Mouse (Mus musculus) kidney, embryonic 14.5 days (tissue): Measurements from ENCODE around the gene Gdf2. TPM values are rescaled to one million over a fixed set of nuclear protein-coding genes. Genes with fewer than 3 reads are reported as not detected.

Experiments used
- ATAC-seq: fragments of 200-750 bp; cut with Nextera tagmentation; 2 replicates; pipeline ENCODE4 v1.8.0; 2017; ENCODE audit warnings: moderate number of reproducible peaks, mild to moderate bottlenecking, moderate TSS enrichment, moderate library complexity; ENCODE audit not compliant: low FRiP score, low TSS enrichment
- H3K27ac ChIP-seq: fragments of 300-500 bp; sonication (generic); 2 replicates; pipeline ENCODE4 v1.5.1; 2014; ENCODE audit warnings: low read depth, mild to moderate bottlenecking, low read length, moderate library complexity, mixed read lengths
- H3K27me3 ChIP-seq: fragments of 300-500 bp; sonication (generic); 2 replicates; pipeline ENCODE4 v1.6.1; 2014; ENCODE audit warnings: mild to moderate bottlenecking, low read length; ENCODE audit not compliant: control insufficient read depth, insufficient read depth
- H3K36me3 ChIP-seq: fragments of 300-500 bp; sonication (generic); 2 replicates; pipeline ENCODE4 v1.6.1; 2014; ENCODE audit warnings: low read length, mixed read lengths; ENCODE audit not compliant: control insufficient read depth, insufficient read depth
- H3K4me1 ChIP-seq: fragments of 300-500 bp; sonication (generic); 2 replicates; pipeline ENCODE4 v1.6.1; 2014; ENCODE audit warnings: low read length, mixed read lengths; ENCODE audit not compliant: control insufficient read depth, insufficient read depth
- H3K4me2 ChIP-seq: fragments of 300-500 bp; sonication (generic); replicated peaks from 2 replicates; pipeline ENCODE4 v1.6.1; 2014; ENCODE audit warnings: low read depth, mild to moderate bottlenecking, low read length
- H3K4me3 ChIP-seq: fragments of 300-500 bp; sonication (generic); 2 replicates; pipeline ENCODE4 v1.5.1; 2014; ENCODE audit warnings: mild to moderate bottlenecking, low read length
- H3K9ac ChIP-seq: fragments of 300-500 bp; sonication (generic); 2 replicates; pipeline ENCODE4 v1.6.1; 2014; ENCODE audit warnings: low read depth, mild to moderate bottlenecking, low read length, moderate library complexity
- H3K9me3 ChIP-seq: fragments of 300-500 bp; sonication (generic); 2 replicates; pipeline ENCODE4 v1.6.1; 2016; ENCODE audit warnings: low read length; ENCODE audit not compliant: control insufficient read depth
- WGBS: fragments of 180-500 bp; shearing (Covaris S2); extraction: QIAGEN DNeasy Blood & Tissue Kit; methylation state at CpG from one replicate; pipeline ENCODE4 v1.1.7; 2014; 5-methylcytosine and 5-hydroxymethylcytosine counted together
- polyA plus RNA-seq: library from polyadenylated mRNA; unstranded; fragments of >200 nt; fragmentation: Nextera tagmentation; extraction: Ambion mirVana; gene quantifications from 2 replicates; pipeline ENCODE4 v1.2.1, GENCODE M21; 2014

Gene Gdf2
- polyA plus RNA-seq, 1 experiment from 2014 or later, result not detected

GRCm38 (mm10) chr14:33946125-33946524 lies 5.3 kb downstream of the Gdf2 start:
- 81% methylated on average over 6 of the region's 6 CpGs for WGBS
- Histone ChIP-seq H3K4me1 (no peaks in the 10 kb centered on the region), H3K4me3 (no peak overlapping the region), H3K4me2 (no peak overlapping the region), H3K36me3 (no peaks in the 10 kb centered on the region), H3K27ac (no peak overlapping the region), H3K9me3 (no peaks in the 10 kb centered on the region), H3K27me3 (no peaks in the 10 kb centered on the region), H3K9ac (no peak overlapping the region)
- ATAC-seq, result no peak

- Histone ChIP-seq H3K27ac (no peak overlapping the region), H3K9ac (no peak overlapping the region), H3K4me2 (no peak overlapping the region)
Measured at GRCm38 (mm10) chr14:33952233-33952981, 11.6 kb downstream of the Gdf2 start.

GRCm38 (mm10) chr14:33953761-33954160 lies 12.9 kb downstream of the Gdf2 start, which contains the start of gene Rbp3:
Rbp3 (plus strand) TSS chr14:33954003.
- Histone ChIP-seq H3K9me3 (no peaks in the 10 kb centered on the region), H3K4me2 (no peak within 1 kb of the TSS), H3K9ac (no peak within 1 kb of the TSS), H3K27ac (no peak within 1 kb of the TSS), H3K4me3 (no peak within 1 kb of the TSS), H3K36me3 (no peaks in the 10 kb centered on the region), H3K4me1 (no peaks in the 10 kb centered on the region), H3K27me3 (no peaks in the 10 kb centered on the region)
- 86% methylated on average over 5 of the region's 5 CpGs for WGBS
- ATAC-seq, result no peak

More at GRCm38 (mm10) chr14:33952233-33952981, 11.6 kb downstream of the Gdf2 start:
- ATAC-seq, result no peak
- H3K4me1 ChIP-seq, result no peaks in the 10 kb centered on the region
- no peak overlapping the region for H3K4me3 ChIP-seq
- no peaks in the 10 kb centered on the region for H3K36me3 ChIP-seq
- H3K27me3 ChIP-seq, result no peaks in the 10 kb centered on the region
- H3K9me3 ChIP-seq, result no peaks in the 10 kb centered on the region
- 63% methylated on average over 6 of the region's 6 CpGs for WGBS

- Histone ChIP-seq H3K9me3 (no peaks in the 10 kb centered on the region), H3K36me3 (no peaks in the 10 kb centered on the region), H3K4me3 (no peak overlapping the region), H3K27me3 (no peaks in the 10 kb centered on the region), H3K9ac (no peak overlapping the region), H3K4me2 (no peak overlapping the region), H3K27ac (no peak overlapping the region), H3K4me1 (no peaks in the 10 kb centered on the region)
- no peak for ATAC-seq
- WGBS, result 82% methylated on average over 13 of the region's 13 CpGs
Measured at GRCm38 (mm10) chr14:33956055-33956454, 15.2 kb downstream of the Gdf2 start.

GRCm38 (mm10) chr14:33958186-33958585 lies 17.3 kb downstream of the Gdf2 start:
- Histone ChIP-seq H3K4me2 (no peak overlapping the region), H3K4me1 (no peaks in the 10 kb centered on the region), H3K27ac (no peak overlapping the region), H3K36me3 (no peaks in the 10 kb centered on the region), H3K27me3 (no peaks in the 10 kb centered on the region), H3K4me3 (no peak overlapping the region), H3K9ac (no peak overlapping the region), H3K9me3 (no peaks in the 10 kb centered on the region)
- 85% methylated on average over 4 of the region's 4 CpGs for WGBS
- ATAC-seq, result no peak

- Histone ChIP-seq H3K27me3 (no peaks in the 10 kb centered on the region), H3K9me3 (no peaks in the 10 kb centered on the region), H3K4me2 (no peak overlapping the region), H3K9ac (no peak overlapping the region), H3K4me3 (no peak overlapping the region), H3K4me1 (no peaks in the 10 kb centered on the region), H3K36me3 (no peaks in the 10 kb centered on the region), H3K27ac (no peak overlapping the region)
- ATAC-seq, result no peak
- WGBS, result 67% methylated on average over 3 of the region's 3 CpGs
Measured at GRCm38 (mm10) chr14:33958841-33959240, 18.0 kb downstream of the Gdf2 start.

GRCm38 (mm10) chr14:33959341-33959740 lies 18.5 kb downstream of the Gdf2 start:
- H3K36me3 ChIP-seq, result no peaks in the 10 kb centered on the region
- no peak overlapping the region for H3K9ac ChIP-seq
- H3K4me3 ChIP-seq, result no peak overlapping the region
- no peak overlapping the region for H3K4me2 ChIP-seq
- WGBS, result 11% methylated on average over 9 of the region's 9 CpGs
- H3K27me3 ChIP-seq, result no peaks in the 10 kb centered on the region
- H3K27ac ChIP-seq, result no peak overlapping the region
- no peak for ATAC-seq
- H3K4me1 ChIP-seq, result no peaks in the 10 kb centered on the region
- no peaks in the 10 kb centered on the region for H3K9me3 ChIP-seq

GRCm38 (mm10) chr14:33965675-33966074 lies 24.8 kb downstream of the Gdf2 start:
- WGBS, result 66% methylated on average over 7 of the region's 7 CpGs
- ATAC-seq, result no peak

GRCm38 (mm10) chr14:33972679-33973078 lies 31.8 kb downstream of the Gdf2 start:
- Histone ChIP-seq H3K4me3 (no peak overlapping the region), H3K9me3 (no peaks in the 10 kb centered on the region), H3K9ac (no peak overlapping the region), H3K4me1 (no peaks in the 10 kb centered on the region), H3K36me3 (no peaks in the 10 kb centered on the region), H3K27me3 (no peaks in the 10 kb centered on the region), H3K27ac (no peak overlapping the region), H3K4me2 (no peak overlapping the region)
- 46% methylated on average over 7 of the region's 7 CpGs for WGBS
- no peak for ATAC-seq

More at GRCm38 (mm10) chr14:33965675-33966074, 24.8 kb downstream of the Gdf2 start:
- no peak overlapping the region for H3K4me3 ChIP-seq
- no peaks in the 10 kb centered on the region for H3K36me3 ChIP-seq
- H3K9me3 ChIP-seq, result no peaks in the 10 kb centered on the region
- H3K9ac ChIP-seq, result no peak overlapping the region
- H3K4me2 ChIP-seq, result no peak overlapping the region
- H3K4me1 ChIP-seq, result no peaks in the 10 kb centered on the region
- H3K27me3 ChIP-seq, result no peaks in the 10 kb centered on the region
- H3K27ac ChIP-seq, result no peak overlapping the region
